18 mouse cellular contexts compared by ENCODE assay signal in the genomic region with DNA sequence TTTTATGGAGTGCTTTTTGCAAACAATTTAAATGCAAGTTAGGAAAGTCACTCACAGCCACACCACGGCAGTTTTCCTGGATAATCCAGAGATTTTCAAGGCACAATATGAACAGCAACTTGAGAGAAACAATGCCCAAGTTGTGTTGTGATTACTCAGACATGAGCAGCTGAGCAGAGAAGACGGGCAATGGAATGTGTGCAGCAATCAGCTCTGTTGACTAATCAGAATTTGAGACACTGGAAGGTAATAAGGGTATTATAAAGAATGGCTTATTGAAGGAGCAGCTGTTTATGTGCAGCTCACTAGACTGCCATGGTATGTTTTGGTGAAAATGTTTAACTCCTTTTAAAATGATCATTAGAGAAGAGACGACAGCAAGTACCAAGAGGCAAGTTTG.
DNase-seq lines count a peak whose midpoint lies in the region; ATAC-seq and TF ChIP-seq lines count a peak whose summit lies in the region.
"Had no signal": no experiment of that assay in that cellular context is flagged by ENCODE, and none has a peak within 500 bp of the region (broad histone marks: within the 10 kb centered on the region; RNA-seq: fewer than 3 reads in every experiment).

No protein-coding gene starts in this region.

- no peaks in the 10 kb centered on the region for H3K9me3 ChIP-seq in hindbrain, embryonic 10.5 days
- H3K9me3 ChIP-seq in hindbrain, embryonic 11.5 days (ENCODE audit: control insufficient read depth, low read length): no peaks in the 10 kb centered on the region
- H3K9me3 ChIP-seq in embryonic facial prominence, embryonic 14.5 days (ENCODE audit: control insufficient read depth, low read length): no peaks in the 10 kb centered on the region
- no peaks in the 10 kb centered on the region for H3K9me3 ChIP-seq in limb, embryonic 14.5 days (ENCODE audit: control insufficient read depth, low read length)
- H3K9me3 ChIP-seq: limb, embryonic 15.5 days had no signal

- WGBS in hindbrain, embryonic 10.5 days: 38% methylated on average over 3 of the region's 3 CpGs
- 45% methylated on average over 3 of the region's 3 CpGs for WGBS in hindbrain, embryonic 11.5 days
- WGBS in embryonic facial prominence, embryonic 14.5 days: 20% methylated on average over 3 of the region's 3 CpGs
- WGBS in limb, embryonic 14.5 days: 20% methylated on average over 3 of the region's 3 CpGs

- no peak for TF ChIP-seq POLR2A in limb, embryonic 14.5 days (IDR thresholded peaks at IDR 0.05; ENCODE audit: borderline replicate concordance, extremely low read depth, insufficient read depth, insufficient read length)

- H3K36me3 ChIP-seq in hindbrain, embryonic 10.5 days: no peaks in the 10 kb centered on the region
- no peaks in the 10 kb centered on the region for H3K36me3 ChIP-seq in hindbrain, embryonic 11.5 days (ENCODE audit: control insufficient read depth, insufficient read depth, low read length)
- H3K36me3 ChIP-seq in embryonic facial prominence, embryonic 14.5 days (ENCODE audit: control insufficient read depth, insufficient read depth, low read length): no peaks in the 10 kb centered on the region
- H3K36me3 ChIP-seq in limb, embryonic 14.5 days (ENCODE audit: control insufficient read depth, insufficient read depth, low read length): no peaks in the 10 kb centered on the region
- H3K36me3 ChIP-seq: limb, embryonic 15.5 days had no signal

- H3K4me2 ChIP-seq in hindbrain, embryonic 11.5 days (replicated peaks; ENCODE audit: low read depth, low read length): no peak overlapping the region
- 0 out of 2 replicates have a peak overlapping the region, but pooled peaks have one; percentile 7 for H3K4me2 ChIP-seq in embryonic facial prominence, embryonic 14.5 days (ENCODE audit: low read depth, low read length)
- no peak overlapping the region for H3K4me2 ChIP-seq in limb, embryonic 14.5 days (replicated peaks; ENCODE audit: low read depth, low read length, severe bottlenecking)
- H3K4me2 ChIP-seq: hindbrain, embryonic 14.5 days; limb, embryonic 15.5 days had no signal

- no peak for ATAC-seq in hindbrain, embryonic 11.5 days (ENCODE audit: low FRiP score)
- ATAC-seq in embryonic facial prominence, embryonic 14.5 days (ENCODE audit: low read depth): peak; percentile 62; the same call in 1 of the 2 replicates
- ATAC-seq in limb, embryonic 14.5 days (ENCODE audit: low FRiP score, low read depth): peak; percentile 60; the same call in 1 of the 2 replicates

- no peaks in the 10 kb centered on the region for H3K27me3 ChIP-seq in hindbrain, embryonic 10.5 days (ENCODE audit: insufficient read depth, poor library complexity, severe bottlenecking)
- no peaks in the 10 kb centered on the region for H3K27me3 ChIP-seq in hindbrain, embryonic 11.5 days (ENCODE audit: control insufficient read depth, insufficient read depth, low read length)
- no peaks in the 10 kb centered on the region for H3K27me3 ChIP-seq in embryonic facial prominence, embryonic 14.5 days (replicated peaks; ENCODE audit: control insufficient read depth, insufficient read depth, low read length)
- no peaks in the 10 kb centered on the region for H3K27me3 ChIP-seq in limb, embryonic 14.5 days (ENCODE audit: control insufficient read depth, insufficient read depth, low read length)
- H3K27me3 ChIP-seq: CH12.LX; limb, embryonic 15.5 days had no signal

- H3K4me3 ChIP-seq in hindbrain, embryonic 10.5 days: no peak overlapping the region
- no peak overlapping the region for H3K4me3 ChIP-seq in hindbrain, embryonic 11.5 days (ENCODE audit: low read depth, low read length)
- no peak overlapping the region for H3K4me3 ChIP-seq in embryonic facial prominence, embryonic 14.5 days (ENCODE audit: low read depth, low read length)
- H3K4me3 ChIP-seq in limb, embryonic 14.5 days (replicated peaks; ENCODE audit: low read length): no peak overlapping the region
- H3K4me3 ChIP-seq: heart, adult 2 months; limb, embryonic 15.5 days had no signal

- H3K4me1 ChIP-seq in hindbrain, embryonic 10.5 days (replicated peaks): peaks cover 28% of the 10 kb centered on the region
- H3K4me1 ChIP-seq in hindbrain, embryonic 11.5 days (replicated peaks; ENCODE audit: control insufficient read depth, insufficient read depth, low read length): 0 out of 2 replicates have a peak, but pooled peaks cover 2% of the 10 kb centered on the region
- peaks cover 28% of the 10 kb centered on the region for H3K4me1 ChIP-seq in embryonic facial prominence, embryonic 14.5 days (ENCODE audit: control insufficient read depth, insufficient read depth, low read length)
- H3K4me1 ChIP-seq in limb, embryonic 14.5 days (ENCODE audit: control insufficient read depth, insufficient read depth, low read length): peaks cover 15% of the 10 kb centered on the region

- DNase-seq in embryo, embryonic 10 days (ENCODE audit: low spot score): peak; percentile 20
- no peak for DNase-seq in embryo, embryonic 9.5 days (ENCODE audit: extremely low spot score)
- no peak for DNase-seq in hindbrain, embryonic 10.5 days (ENCODE audit: low spot score)
- no peak for DNase-seq in hindbrain, embryonic 11.5 days (ENCODE audit: low spot score)
- peak; percentile 54 for DNase-seq in embryonic facial prominence, embryonic 14.5 days (ENCODE audit: low spot score)
- DNase-seq in limb, embryonic 14.5 days (ENCODE audit: low spot score): peak; percentile 8
- DNase-seq in cerebellum, postnatal 10 days: no peak
- no peak for DNase-seq in cerebellum, postnatal 25 days
- DNase-seq: cerebellum, adult 9-10 months; heart, adult 2 months; kidney, adult 11 months; kidney, postnatal 36 days; layer of hippocampus, postnatal 36 days; lung, adult 2 months; thymus, postnatal 14 days had no signal

- no peak overlapping the region for H3K9ac ChIP-seq in hindbrain, embryonic 11.5 days (ENCODE audit: low read depth, low read length)
- H3K9ac ChIP-seq in embryonic facial prominence, embryonic 14.5 days (ENCODE audit: low read depth, low read length): no peak overlapping the region
- H3K9ac ChIP-seq in limb, embryonic 14.5 days (ENCODE audit: low read depth, low read length, severe bottlenecking): no peak overlapping the region
- H3K9ac ChIP-seq: hindbrain, embryonic 14.5 days; limb, embryonic 15.5 days had no signal

- peak overlapping the region; percentile 53; the same call in 1 of the 2 replicates for H3K27ac ChIP-seq in hindbrain, embryonic 10.5 days
- no peak overlapping the region for H3K27ac ChIP-seq in hindbrain, embryonic 11.5 days (ENCODE audit: low read depth, low read length)
- H3K27ac ChIP-seq in embryonic facial prominence, embryonic 14.5 days (replicated peaks; ENCODE audit: low read depth, low read length): peak overlapping the region; percentile 74
- H3K27ac ChIP-seq in limb, embryonic 14.5 days (replicated peaks; ENCODE audit: low read depth, low read length): no peak overlapping the region
- H3K27ac ChIP-seq: heart, adult 2 months; hindbrain, embryonic 14.5 days had no signal

Comparison
In these comparisons a context has a peak if more than half of its experiments do, and no peak if none do; other contexts are left out.
1. DNase-seq: peak in embryo, embryonic 10 days (single experiment), embryonic facial prominence, embryonic 14.5 days (single experiment) and limb, embryonic 14.5 days (single experiment); none in embryo, embryonic 9.5 days (single experiment), hindbrain, embryonic 10.5 days (single experiment), hindbrain, embryonic 11.5 days (single experiment), cerebellum, postnatal 10 days (0 of 2) and cerebellum, postnatal 25 days (0 of 2).
2. H3K27ac ChIP-seq: peak in hindbrain, embryonic 10.5 days (single experiment) and embryonic facial prominence, embryonic 14.5 days (single experiment); none in hindbrain, embryonic 11.5 days (single experiment) and limb, embryonic 14.5 days (single experiment).